Mouse (Mus musculus) E14TG2a.4 (cell line): ENCODE measurements around the gene Ankrd23.

ENCODE experiments used
- H3K27me3 ChIP-seq: 2 replicates; pipeline ENCODE4 v1.6.1; 2014; ENCODE audit warnings: low read length, control low read depth; ENCODE audit not compliant: insufficient read depth
- H3K36me3 ChIP-seq: 2 replicates; pipeline ENCODE4 v1.6.1; 2014; ENCODE audit warnings: low read length, control low read depth; ENCODE audit not compliant: insufficient read depth
- H3K4me1 ChIP-seq: replicated peaks from 2 replicates; pipeline ENCODE4 v1.6.1; 2014; ENCODE audit warnings: low read depth, low read length, control low read depth
- H3K4me3 ChIP-seq: replicated peaks from 2 replicates; pipeline ENCODE4 v1.5.1; 2014; ENCODE audit warnings: mild to moderate bottlenecking, low read length
- H3K9me3 ChIP-seq: 2 replicates; pipeline ENCODE4 v1.6.1; 2014; ENCODE audit warnings: low read length, control low read depth
- CTCF ChIP-seq: conservative IDR thresholded peaks from 2 replicates; pipeline ENCODE4 v1.5.1; 2014; ENCODE audit warnings: low read length
- NANOG ChIP-seq: IDR thresholded peaks from 2 replicates; pipeline ENCODE4 v1.6.1; 2014; ENCODE audit warnings: borderline replicate concordance, low read length, mixed read lengths
- POU5F1 ChIP-seq: IDR thresholded peaks from 2 replicates; pipeline ENCODE4 v1.6.1; 2014; ENCODE audit warnings: low read length, borderline replicate concordance

Gene Ankrd23

DNA sequence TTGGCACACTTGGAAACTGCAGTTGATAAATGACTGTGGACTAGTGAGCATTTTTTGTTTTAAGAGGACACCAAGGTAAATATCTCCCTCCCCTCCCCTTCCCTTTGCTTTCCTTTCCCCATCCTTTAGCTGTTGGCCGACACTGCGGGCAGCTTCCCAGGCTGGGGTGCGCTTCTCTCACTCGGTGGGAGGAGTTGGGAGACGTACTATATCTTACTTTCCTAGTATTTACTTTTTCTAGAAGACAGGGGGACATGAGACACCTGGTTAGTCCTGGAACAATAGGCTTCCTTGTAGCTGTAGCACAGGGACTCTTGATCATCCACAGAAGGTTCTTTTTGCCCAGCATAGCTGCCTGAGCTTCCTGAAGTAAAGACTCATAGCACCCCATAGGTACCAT, 12.6 kb downstream of the Ankrd23 start:
- no peak for TF ChIP-seq CTCF
- no peak for TF ChIP-seq POU5F1
- TF ChIP-seq NANOG, result no peak
- Histone ChIP-seq H3K36me3 (peaks cover 81% of the 10 kb centered on the region), H3K9me3 (no peaks in the 10 kb centered on the region), H3K4me3 (no peak overlapping the region), H3K27me3 (no peaks in the 10 kb centered on the region), H3K4me1 (peaks cover 79% of the 10 kb centered on the region)

DNA sequence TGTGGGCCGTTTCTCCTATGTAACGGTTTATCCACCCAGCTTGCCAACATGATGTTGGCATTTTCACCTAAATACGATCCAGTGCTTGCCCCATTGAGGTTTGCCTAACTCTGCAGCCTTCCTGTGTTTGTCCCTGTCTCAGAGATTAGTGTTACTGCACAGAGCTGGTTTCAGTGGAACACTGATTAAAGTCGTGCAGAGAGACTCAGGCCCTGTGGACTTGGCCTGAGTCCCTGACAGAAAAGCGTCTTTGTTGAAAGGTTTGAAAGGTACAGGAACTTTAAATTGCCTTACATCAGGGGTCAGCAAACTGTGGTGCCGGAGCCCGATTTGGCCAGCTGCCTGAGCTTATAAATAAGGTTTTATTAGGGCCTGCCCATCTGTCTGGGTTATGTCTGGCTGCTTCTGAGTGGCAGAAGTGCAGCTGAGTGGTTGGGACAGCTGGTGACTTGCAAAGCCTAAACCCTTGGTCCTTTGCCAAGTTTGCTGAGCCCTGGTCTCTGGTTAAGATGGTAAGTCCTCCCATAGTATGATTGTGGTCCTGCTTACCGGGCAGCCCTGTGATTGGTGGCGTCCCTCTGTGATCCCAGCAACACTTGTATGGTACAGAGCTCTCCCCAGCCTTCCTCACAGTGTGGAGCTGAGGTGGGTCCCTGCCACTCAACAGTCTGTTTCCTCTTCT, 13.2 kb downstream of the Ankrd23 start:
- Histone ChIP-seq H3K27me3 (no peaks in the 10 kb centered on the region), H3K4me3 (no peak overlapping the region), H3K4me1 (peaks cover 79% of the 10 kb centered on the region), H3K9me3 (no peaks in the 10 kb centered on the region), H3K36me3 (peaks cover 86% of the 10 kb centered on the region)
- no peak for TF ChIP-seq NANOG
- no peak for TF ChIP-seq CTCF
- no peak for TF ChIP-seq POU5F1

DNA sequence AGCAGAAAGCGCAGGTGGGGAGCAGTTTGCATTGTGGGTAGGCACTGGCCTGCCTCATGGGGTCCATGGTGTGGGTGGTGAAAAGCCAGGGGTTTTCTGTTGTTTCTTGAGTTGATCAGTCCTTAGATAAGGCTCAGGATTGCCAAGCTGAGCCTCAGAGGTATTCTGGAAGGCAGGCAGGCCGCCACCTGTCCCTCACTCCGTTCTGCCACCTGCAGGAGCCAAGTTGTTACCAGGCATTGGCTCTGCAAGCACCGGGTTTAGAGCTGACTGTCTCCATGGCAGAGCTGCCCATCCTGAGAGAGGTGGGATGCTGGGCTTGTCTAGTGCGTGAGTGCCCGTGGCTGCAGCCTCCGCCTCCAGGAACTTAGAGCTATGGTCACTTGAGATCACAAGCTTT, 14.5 kb downstream of the Ankrd23 start:
- Histone ChIP-seq H3K36me3 (peaks cover 98% of the 10 kb centered on the region), H3K9me3 (no peaks in the 10 kb centered on the region), H3K4me3 (no peak overlapping the region), H3K4me1 (peaks cover 79% of the 10 kb centered on the region), H3K27me3 (no peaks in the 10 kb centered on the region)
- no peak for TF ChIP-seq CTCF
- no peak for TF ChIP-seq NANOG

DNA sequence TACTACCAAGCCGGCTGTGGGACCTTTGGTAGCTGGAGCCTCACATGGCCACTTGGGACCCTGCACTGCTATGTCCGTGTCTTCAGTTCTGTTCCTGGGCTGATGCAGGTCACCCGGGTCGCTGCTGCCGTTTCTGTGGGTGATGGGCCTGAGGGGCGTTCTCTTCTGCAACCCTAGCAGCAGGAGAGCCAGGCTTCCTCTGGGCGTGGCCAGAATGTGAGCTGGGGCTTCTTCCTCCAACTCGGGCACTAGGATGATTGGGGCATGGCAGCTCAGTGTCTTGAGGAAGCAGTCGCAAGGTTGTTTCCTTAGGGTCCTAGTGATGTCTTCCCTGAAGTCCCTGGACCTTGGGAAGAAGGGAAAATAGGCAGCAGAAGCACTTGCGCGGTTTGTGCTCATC, 17.1 kb downstream of the Ankrd23 start:
- H3K27me3 ChIP-seq, result no peaks in the 10 kb centered on the region
- H3K9me3 ChIP-seq, result no peaks in the 10 kb centered on the region
- TF ChIP-seq CTCF, result no peak
- TF ChIP-seq NANOG, result no peak
- no peak for TF ChIP-seq POU5F1
- peaks cover 84% of the 10 kb centered on the region for H3K4me1 ChIP-seq
- H3K36me3 ChIP-seq, result peaks cover 98% of the 10 kb centered on the region
- 0 out of 2 replicates have a peak overlapping the region, but pooled peaks have one; percentile 4 for H3K4me3 ChIP-seq

DNA sequence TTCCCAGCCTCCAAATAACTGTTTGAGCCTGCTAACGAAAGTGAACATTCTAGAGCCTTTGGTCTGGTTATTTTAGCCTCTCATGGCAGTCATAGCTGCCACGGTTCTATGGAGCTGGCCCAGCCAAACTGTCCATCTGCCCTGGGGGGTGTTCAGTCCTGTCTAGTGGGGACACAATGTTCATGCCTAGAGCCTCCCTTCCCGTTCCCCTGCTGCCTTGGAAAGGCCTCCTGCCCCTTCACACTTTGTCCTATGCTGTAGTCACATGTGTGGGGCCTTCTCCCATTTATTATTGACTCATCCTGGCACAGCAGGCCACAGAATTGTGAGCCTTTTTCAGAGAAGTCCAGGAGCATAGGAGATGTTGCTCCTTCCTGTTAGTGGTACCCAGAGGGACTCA, 18.4 kb downstream of the Ankrd23 start:
- Histone ChIP-seq H3K9me3 (no peaks in the 10 kb centered on the region), H3K27me3 (no peaks in the 10 kb centered on the region), H3K36me3 (peaks cover 93% of the 10 kb centered on the region)

DNA sequence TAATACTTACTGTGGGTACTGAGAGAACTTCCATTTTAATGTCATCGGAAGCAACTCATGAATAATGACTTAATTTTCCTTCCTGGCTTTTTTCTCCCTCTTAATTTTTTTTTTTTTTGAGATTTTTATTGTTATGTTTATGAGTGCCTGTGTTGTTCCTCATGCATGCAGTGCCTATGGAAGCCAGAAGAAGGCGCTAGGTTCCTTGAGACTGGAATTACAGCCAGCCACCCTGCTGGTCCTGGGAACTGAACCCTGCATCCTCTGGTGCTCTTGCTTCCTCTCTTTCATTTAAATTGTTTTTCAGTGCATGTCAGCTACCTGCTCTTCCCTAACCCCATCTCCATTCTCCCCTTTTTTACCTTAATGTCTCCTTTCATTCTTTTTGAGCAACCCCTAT, 23.0 kb downstream of the Ankrd23 start:
- H3K4me3 ChIP-seq, result peak overlapping the region; percentile 98
- peak; percentile 93 for TF ChIP-seq CTCF
- no peak for TF ChIP-seq NANOG
- H3K27me3 ChIP-seq, result no peaks in the 10 kb centered on the region
- H3K4me1 ChIP-seq, result peaks cover 56% of the 10 kb centered on the region
- H3K9me3 ChIP-seq, result no peaks in the 10 kb centered on the region
- peaks cover 49% of the 10 kb centered on the region for H3K36me3 ChIP-seq

More for the DNA sequence above, 18.4 kb downstream of the Ankrd23 start:
- no peak for TF ChIP-seq POU5F1
- TF ChIP-seq NANOG, result no peak
- TF ChIP-seq CTCF, result no peak
- peaks cover 95% of the 10 kb centered on the region for H3K4me1 ChIP-seq
- H3K4me3 ChIP-seq, result peak overlapping the region; percentile 17; the same call in 1 of the 2 replicates

DNA sequence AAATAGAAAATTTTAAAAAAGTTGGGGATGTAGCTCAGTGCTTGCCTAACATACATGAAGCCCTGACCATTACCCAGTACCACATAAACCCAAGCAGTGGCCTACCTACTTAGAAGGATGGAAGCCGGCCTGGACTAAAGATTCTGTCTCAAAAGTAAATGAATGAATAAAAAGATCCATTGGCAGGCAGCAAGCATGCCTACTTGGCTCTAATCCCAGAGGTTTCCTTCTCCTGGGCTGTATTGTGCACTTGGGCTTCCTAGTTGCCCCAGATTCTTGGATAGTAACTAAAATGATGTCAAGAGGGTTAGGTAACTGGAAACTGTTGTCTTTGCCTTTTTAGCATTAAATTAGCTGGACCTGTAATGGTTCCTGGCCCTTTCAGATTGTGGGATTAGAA, 23.4 kb downstream of the Ankrd23 start:
- Histone ChIP-seq H3K36me3 (peaks cover 45% of the 10 kb centered on the region), H3K27me3 (no peaks in the 10 kb centered on the region), H3K9me3 (no peaks in the 10 kb centered on the region), H3K4me3 (peak overlapping the region; percentile 98), H3K4me1 (peaks cover 52% of the 10 kb centered on the region)
- TF ChIP-seq CTCF (no peak), NANOG (no peak), POU5F1 (no peak)

DNA sequence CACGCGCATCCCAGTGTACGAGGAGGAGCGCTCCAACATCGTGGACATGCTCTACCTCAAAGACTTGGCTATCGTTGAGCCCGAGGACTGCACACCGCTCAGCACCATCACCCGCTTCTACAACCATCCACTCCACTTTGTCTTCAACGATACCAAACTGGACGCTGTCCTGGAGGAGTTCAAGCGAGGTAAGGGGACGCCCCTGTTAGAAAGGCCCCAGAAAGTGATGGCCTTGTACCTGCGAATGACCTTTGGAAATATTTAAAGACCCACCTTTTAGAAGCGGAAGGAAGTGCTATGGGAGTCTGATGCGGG, 23.8 kb downstream of the Ankrd23 start:
- Histone ChIP-seq H3K4me1 (peaks cover 52% of the 10 kb centered on the region), H3K36me3 (peaks cover 41% of the 10 kb centered on the region), H3K9me3 (no peaks in the 10 kb centered on the region), H3K4me3 (peak overlapping the region; percentile 98), H3K27me3 (no peaks in the 10 kb centered on the region)
- TF ChIP-seq NANOG (no peak), CTCF (no peak), POU5F1 (no peak)
